Mouse (Mus musculus): Measurements from ENCODE around the gene Izumo4. TPM values are rescaled to one million over a fixed set of nuclear protein-coding genes. Genes with fewer than 3 reads are reported as not detected.

The Izumo4 gene
- polyA plus RNA-seq, 1 experiment from 2014 or later: 46.8 TPM

- Histone ChIP-seq H3K9me3 (replicated peaks) (no peaks in the 10 kb centered on the region), H3K36me3 (peaks cover 58% of the 10 kb centered on the region), H3K27me3 (replicated peaks) (no peaks in the 10 kb centered on the region), H3K4me2 (no peak overlapping the region), H3K4me3 (replicated peaks) (no peak overlapping the region), H3K4me1 (peaks cover 54% of the 10 kb centered on the region), H3K9ac (replicated peaks) (no peak overlapping the region), H3K27ac (replicated peaks) (no peak overlapping the region)
- no peak for ATAC-seq (ENCODE audit: low FRiP score)
- WGBS: 94% methylated on average over 4 of the region's 4 CpGs
Observed at GRCm38 (mm10) chr10:80671251-80671650, 30.7 kb upstream of the Izumo4 start.

GRCm38 (mm10) chr10:80671936-80672690 is 29.9 kb upstream of the Izumo4 start:
- H3K27me3 ChIP-seq (replicated peaks): no peaks in the 10 kb centered on the region
- no peak overlapping the region for H3K4me3 ChIP-seq (replicated peaks)
- WGBS: 80% methylated on average over 11 of the region's 11 CpGs
- no peaks in the 10 kb centered on the region for H3K9me3 ChIP-seq (replicated peaks)
- no peak overlapping the region for H3K27ac ChIP-seq (replicated peaks)
- no peak overlapping the region for H3K4me2 ChIP-seq
- peaks cover 49% of the 10 kb centered on the region for H3K36me3 ChIP-seq
- H3K9ac ChIP-seq (replicated peaks): no peak overlapping the region
- no peak for ATAC-seq (ENCODE audit: low FRiP score)
- peaks cover 59% of the 10 kb centered on the region for H3K4me1 ChIP-seq

- ATAC-seq (ENCODE audit: low FRiP score): no peak
- H3K4me1 ChIP-seq: peaks cover 75% of the 10 kb centered on the region
- no peak overlapping the region for H3K27ac ChIP-seq (replicated peaks)
- H3K9me3 ChIP-seq (replicated peaks): no peaks in the 10 kb centered on the region
- peak overlapping the region; percentile 76 for H3K4me2 ChIP-seq
- H3K27me3 ChIP-seq (replicated peaks): no peaks in the 10 kb centered on the region
- WGBS: 94% methylated on average over 3 of the region's 3 CpGs
- peak overlapping the region; percentile 79; the same call in 1 of the 2 replicates for H3K9ac ChIP-seq (replicated peaks)
- peaks cover 34% of the 10 kb centered on the region for H3K36me3 ChIP-seq
- H3K4me3 ChIP-seq (replicated peaks): peak overlapping the region; percentile 69
Observed at GRCm38 (mm10) chr10:80673690-80674089, 28.3 kb upstream of the Izumo4 start.

DNA sequence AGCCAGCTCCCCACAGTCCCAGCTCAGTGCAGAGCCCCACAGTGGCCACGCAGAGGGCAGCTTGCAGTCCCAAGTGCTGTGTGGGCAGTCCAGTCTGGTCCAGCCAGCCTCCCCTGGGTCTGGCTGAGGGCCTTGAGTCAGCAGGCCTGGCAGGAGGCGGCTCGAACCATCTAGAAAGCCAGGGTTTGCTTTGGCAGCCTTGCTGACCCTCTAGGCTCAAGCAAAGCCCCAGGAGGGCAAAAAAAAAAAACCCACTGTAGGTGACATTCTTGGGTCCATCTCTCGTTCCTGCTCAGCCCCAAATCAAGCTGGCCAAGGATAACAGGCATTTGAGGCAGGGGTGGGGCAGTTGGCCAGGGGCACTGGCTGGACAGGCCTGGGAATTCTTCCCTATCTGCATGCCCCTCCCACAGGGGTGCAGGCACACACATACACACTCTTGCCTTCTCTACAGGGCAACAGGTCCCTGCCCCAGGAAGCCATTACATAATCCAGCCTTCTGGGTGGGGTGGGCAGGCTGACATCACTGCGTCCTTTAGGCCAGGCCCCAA is 27.7 kb upstream of the Izumo4 start:
- Histone ChIP-seq H3K36me3 (peaks cover 28% of the 10 kb centered on the region), H3K9ac (replicated peaks) (peak overlapping the region; percentile 79), H3K4me1 (peaks cover 81% of the 10 kb centered on the region), H3K4me3 (replicated peaks) (peak overlapping the region; percentile 69), H3K4me2 (peak overlapping the region; percentile 76), H3K27me3 (replicated peaks) (no peaks in the 10 kb centered on the region), H3K9me3 (replicated peaks) (no peaks in the 10 kb centered on the region), H3K27ac (replicated peaks) (no peak overlapping the region)
- WGBS: 68% methylated on average over 5 of the region's 5 CpGs
- no peak for ATAC-seq (ENCODE audit: low FRiP score)

- no peak for ATAC-seq (ENCODE audit: low FRiP score)
- Histone ChIP-seq H3K4me2 (peak overlapping the region; percentile 76), H3K9ac (replicated peaks) (peak overlapping the region; percentile 79), H3K4me3 (replicated peaks) (peak overlapping the region; percentile 69), H3K27me3 (replicated peaks) (no peaks in the 10 kb centered on the region), H3K4me1 (peaks cover 85% of the 10 kb centered on the region), H3K9me3 (replicated peaks) (no peaks in the 10 kb centered on the region), H3K36me3 (peaks cover 21% of the 10 kb centered on the region), H3K27ac (replicated peaks) (peak overlapping the region; percentile 89)
- 19% methylated on average over 6 of the region's 6 CpGs for WGBS
Observed at GRCm38 (mm10) chr10:80674851-80675404, 27.1 kb upstream of the Izumo4 start.

- H3K9me3 ChIP-seq (replicated peaks): no peaks in the 10 kb centered on the region
- peak overlapping the region; percentile 69 for H3K4me3 ChIP-seq (replicated peaks)
- no peaks in the 10 kb centered on the region for H3K27me3 ChIP-seq (replicated peaks)
- H3K4me1 ChIP-seq: peaks cover 78% of the 10 kb centered on the region
- H3K9ac ChIP-seq (replicated peaks): peak overlapping the region; percentile 79
- H3K36me3 ChIP-seq: peaks cover 15% of the 10 kb centered on the region
- ATAC-seq (ENCODE audit: low FRiP score): peak; percentile 18
- peak overlapping the region; percentile 76 for H3K4me2 ChIP-seq
- WGBS: 0% methylated on average over 43 of the region's 54 CpGs
- H3K27ac ChIP-seq (replicated peaks): peak overlapping the region; percentile 89
Observed at GRCm38 (mm10) chr10:80675405-80676197, 26.4 kb upstream of the Izumo4 start.

DNA sequence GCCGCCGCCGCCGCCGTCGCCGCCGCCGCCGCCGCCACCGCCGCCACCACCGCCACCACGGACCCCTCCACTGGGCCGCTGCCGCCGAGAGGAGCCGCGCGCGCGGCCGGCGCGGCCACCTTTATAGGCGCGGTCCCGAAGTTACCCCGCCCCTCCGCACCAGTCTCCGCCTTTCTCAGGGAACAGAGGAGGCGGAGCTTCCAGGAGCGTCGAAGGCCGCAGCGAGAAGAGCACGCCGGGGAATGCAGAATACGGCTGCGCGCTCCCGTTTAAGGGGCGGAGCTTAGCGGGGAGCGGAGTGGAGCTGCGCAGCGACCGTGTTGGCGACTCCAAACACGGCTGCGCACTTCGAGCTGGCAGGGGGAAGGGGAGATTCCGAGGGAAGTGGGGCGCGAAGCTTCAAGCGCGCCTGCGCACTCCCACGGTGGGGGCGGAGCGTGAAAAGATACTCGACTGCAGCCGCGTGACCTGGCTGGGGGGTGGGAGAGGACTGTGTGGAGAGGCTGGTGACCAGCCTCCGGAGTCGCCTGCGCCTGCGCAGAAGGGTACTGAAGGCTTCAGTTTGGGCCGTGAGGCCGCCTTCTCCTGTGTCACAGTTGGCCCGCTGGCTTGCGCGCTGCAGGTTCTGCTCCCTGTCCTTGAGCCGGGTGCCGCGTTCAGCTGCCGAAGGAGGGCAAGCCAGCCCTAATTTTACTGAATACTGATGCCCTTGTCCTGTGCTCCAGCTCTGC is 25.6 kb upstream of the Izumo4 start:
- WGBS: under 1% methylated on average over 72 of the region's 78 CpGs
- peak overlapping the region; percentile 69 for H3K4me3 ChIP-seq (replicated peaks)
- peak overlapping the region; percentile 98 for H3K27ac ChIP-seq (replicated peaks)
- peaks cover 72% of the 10 kb centered on the region for H3K4me1 ChIP-seq
- no peaks in the 10 kb centered on the region for H3K9me3 ChIP-seq (replicated peaks)
- peak; percentile 93 for ATAC-seq (ENCODE audit: low FRiP score)
- H3K4me2 ChIP-seq: peak overlapping the region; percentile 76
- no peaks in the 10 kb centered on the region for H3K27me3 ChIP-seq (replicated peaks)
- peaks cover 7% of the 10 kb centered on the region for H3K36me3 ChIP-seq
- peak overlapping the region; percentile 82 for H3K9ac ChIP-seq (replicated peaks)

- Histone ChIP-seq H3K9ac (replicated peaks) (peak overlapping the region; percentile 82), H3K27me3 (replicated peaks) (no peaks in the 10 kb centered on the region), H3K4me1 (peaks cover 63% of the 10 kb centered on the region), H3K36me3 (no peaks in the 10 kb centered on the region), H3K4me3 (replicated peaks) (peak overlapping the region; percentile 69), H3K4me2 (peak overlapping the region; percentile 76), H3K9me3 (replicated peaks) (no peaks in the 10 kb centered on the region), H3K27ac (replicated peaks) (peak overlapping the region; percentile 98)
- ATAC-seq (ENCODE audit: low FRiP score): peak; percentile 0; the same call in 1 of the 2 replicates
- WGBS: 37% methylated on average over 9 of the region's 9 CpGs
Observed at GRCm38 (mm10) chr10:80677128-80677875, 24.7 kb upstream of the Izumo4 start.

DNA sequence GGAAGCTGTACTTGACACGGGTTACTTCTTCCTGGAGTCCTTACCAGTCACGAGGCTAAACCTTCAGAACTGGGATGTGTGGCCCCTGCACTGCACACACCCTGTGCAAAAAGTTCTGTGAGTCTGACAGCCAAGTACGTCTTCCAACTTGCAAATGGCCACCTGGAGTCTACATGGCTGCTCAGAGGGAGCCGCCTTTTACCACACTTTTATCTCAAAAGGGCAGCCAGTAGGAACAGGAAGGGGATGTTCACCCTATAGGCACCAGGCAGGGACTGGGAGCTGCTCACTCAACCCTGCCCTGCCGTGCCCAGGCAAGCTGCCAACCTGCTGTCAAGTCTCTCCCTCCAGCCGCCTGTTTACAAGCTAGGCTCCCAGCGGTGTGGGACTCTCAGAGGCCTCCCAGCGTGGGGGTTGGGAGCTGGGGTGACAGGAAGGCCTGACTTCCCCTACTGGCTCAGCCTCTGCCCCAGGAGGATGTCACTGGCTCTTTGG is 24.0 kb upstream of the Izumo4 start, which contains the start of gene Mknk2:
Gene Mknk2 (minus strand): TSS at position 171 of the 495 bp plus-strand sequence.
- Histone ChIP-seq H3K27me3 (replicated peaks) (no peaks in the 10 kb centered on the region), H3K4me3 (replicated peaks) (peak within 1 kb of the TSS; percentile 69), H3K36me3 (no peaks in the 10 kb centered on the region; the same call in 1 of the 2 replicates), H3K9me3 (replicated peaks) (no peaks in the 10 kb centered on the region), H3K27ac (replicated peaks) (peak within 1 kb of the TSS; percentile 98), H3K4me1 (peaks cover 56% of the 10 kb centered on the region), H3K9ac (replicated peaks) (peak within 1 kb of the TSS; percentile 82), H3K4me2 (peak within 1 kb of the TSS; percentile 76)
- 21% methylated on average over 8 of the region's 8 CpGs for WGBS
- ATAC-seq (ENCODE audit: low FRiP score): no peak

GRCm38 (mm10) chr10:80678601-80679377 is 23.2 kb upstream of the Izumo4 start:
- H3K27me3 ChIP-seq (replicated peaks): no peaks in the 10 kb centered on the region
- 64% methylated on average over 9 of the region's 10 CpGs for WGBS
- no peak overlapping the region for H3K9ac ChIP-seq (replicated peaks)
- no peaks in the 10 kb centered on the region for H3K9me3 ChIP-seq (replicated peaks)
- ATAC-seq (ENCODE audit: low FRiP score): no peak
- H3K27ac ChIP-seq (replicated peaks): peak overlapping the region; percentile 98
- peaks cover 48% of the 10 kb centered on the region for H3K4me1 ChIP-seq
- 0 out of 2 replicates have a peak overlapping the region, but pooled peaks have one; percentile 76 for H3K4me2 ChIP-seq
- H3K4me3 ChIP-seq (replicated peaks): no peak overlapping the region
- peaks cover 6% of the 10 kb centered on the region; the same call in 1 of the 2 replicates for H3K36me3 ChIP-seq
